Mouse (Mus musculus) spleen, postnatal 0 days (tissue): ENCODE measurements around the gene Gm10376. TPM values are rescaled to one million over a fixed set of nuclear protein-coding genes. Genes with fewer than 3 reads are reported as not detected.

ENCODE experiments used
- polyA plus RNA-seq: library from polyadenylated mRNA; unstranded; fragments of >200 nt; fragmentation: Nextera tagmentation; extraction: Ambion mirVana; gene quantifications from 2 replicates; pipeline ENCODE4 v1.2.1, GENCODE M21; 2015

Gene Gm10376
- polyA plus RNA-seq: not detected in 2 replicates

GRCm38 (mm10) chr14:43015528-43015927 lies at the start of gene Gm10376:
TSS of gene Gm10376 (minus strand) at chr14:43015628.

GRCm38 (mm10) chr14:42993524-42993923 lies 21.9 kb downstream of the Gm10376 start, which contains the start of gene Gm8082:
TSS of gene Gm8082 (minus strand) at chr14:42993624.

Other genes starting within 250 kb of the Gm10376 start
- gene Gm3015, start 246.8 kb downstream of the Gm10376 start, polyA plus RNA-seq: not detected in 2 replicates
- gene Gm10377, start 217.6 kb downstream of the Gm10376 start, polyA plus RNA-seq: not detected in 2 replicates
- gene Gm21977, start 162.2 kb downstream of the Gm10376 start, polyA plus RNA-seq: not detected in 2 replicates
- gene Gm8082, start 22.0 kb downstream of the Gm10376 start, polyA plus RNA-seq: not detected in 2 replicates
- gene Gm8094, start 61.0 kb upstream of the Gm10376 start, polyA plus RNA-seq: not detected in 2 replicates
- gene Gm8104, start 85.0 kb upstream of the Gm10376 start, polyA plus RNA-seq: not detected in 2 replicates
- not detected in 2 replicates for gene Gm7233, start 164.2 kb upstream of the Gm10376 start, polyA plus RNA-seq
- gene Gm8122, start 219.7 kb upstream of the Gm10376 start, polyA plus RNA-seq: not detected in 2 replicates
- gene Gm8126, start 243.0 kb upstream of the Gm10376 start, polyA plus RNA-seq: not detected in 2 replicates